In the genomic region with DNA sequence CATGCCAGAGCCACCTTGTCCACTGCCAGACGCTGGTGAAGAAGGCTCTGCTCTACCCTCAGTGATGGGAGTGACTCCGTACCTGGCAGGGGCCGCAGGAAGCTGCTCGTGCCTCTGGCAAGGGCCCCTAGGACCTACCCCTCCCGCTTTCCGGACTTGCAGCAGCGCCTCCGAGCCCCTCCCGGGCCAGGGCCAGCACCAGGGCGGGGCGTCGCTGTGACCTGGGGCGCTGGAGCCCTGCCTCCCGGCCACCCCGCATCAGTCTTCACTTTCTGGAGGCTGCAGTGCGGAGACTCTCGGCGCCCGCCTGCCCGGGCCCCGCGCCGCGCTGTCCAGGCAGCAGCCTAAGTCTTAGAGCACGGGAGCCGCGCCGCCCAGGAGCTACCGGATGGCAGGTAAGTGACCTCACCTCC, we compare ENCODE assay signal across 9 mouse cellular contexts. TPM values are rescaled to one million over a fixed set of nuclear protein-coding genes. Genes with fewer than 3 reads are reported as not detected.
DNase-seq lines count a peak whose midpoint lies in the region; ATAC-seq lines count a peak whose summit lies in the region.
"Had no signal": no experiment of that assay in that cellular context is flagged by ENCODE, and none has a peak within 500 bp of the region (broad histone marks: within the 10 kb centered on the region; RNA-seq: fewer than 3 reads in every experiment).

No protein-coding gene starts in this region.

- DNase-seq in kidney, postnatal 10 days: peak; percentile 26
- no peak for DNase-seq in kidney, postnatal 25 days
- DNase-seq in embryonic facial prominence, embryonic 14.5 days (ENCODE audit: low spot score): no peak
- peak; percentile 34 for DNase-seq in limb, embryonic 11.5 days (ENCODE audit: low spot score)
- no peak for DNase-seq in layer of hippocampus, postnatal 25 days (ENCODE audit: extremely low spot score in 1 of 2, low spot score in 1 of 2)
- DNase-seq in gastrocnemius, adult 8-10 months (ENCODE audit: low spot score in 2 of 2): no peak

- 4% methylated on average over 23 of the region's 29 CpGs for WGBS in embryonic facial prominence, embryonic 14.5 days
- 3% methylated on average over 28 of the region's 29 CpGs for WGBS in limb, embryonic 11.5 days
- 8% methylated on average over 29 of the region's 29 CpGs for WGBS in neural tube, embryonic 15.5 days

- peak overlapping the region; percentile 50 for H3K4me2 ChIP-seq in embryonic facial prominence, embryonic 14.5 days (ENCODE audit: low read depth, low read length)
- peak overlapping the region; percentile 65 for H3K4me2 ChIP-seq in limb, embryonic 11.5 days (ENCODE audit: low read depth, severe bottlenecking)
- H3K4me2 ChIP-seq in neural tube, embryonic 15.5 days: peak overlapping the region; percentile 56

- no peak overlapping the region for H3K9ac ChIP-seq in embryonic facial prominence, embryonic 14.5 days (ENCODE audit: low read depth, low read length)
- peak overlapping the region; percentile 30; the same call in 1 of the 2 replicates for H3K9ac ChIP-seq in limb, embryonic 11.5 days (ENCODE audit: low read length)
- H3K9ac ChIP-seq in neural tube, embryonic 15.5 days (replicated peaks): 0 out of 2 replicates have a peak overlapping the region, but pooled peaks have one; percentile 17

- no peak overlapping the region for H3K27ac ChIP-seq in embryonic facial prominence, embryonic 14.5 days (replicated peaks; ENCODE audit: low read depth, low read length)
- no peak overlapping the region for H3K27ac ChIP-seq in limb, embryonic 11.5 days (replicated peaks; ENCODE audit: low read depth, low read length)
- no peak overlapping the region for H3K27ac ChIP-seq in neural tube, embryonic 15.5 days (replicated peaks)

- peaks cover 5% of the 10 kb centered on the region; the same call in 1 of the 2 replicates for H3K4me1 ChIP-seq in embryonic facial prominence, embryonic 14.5 days (ENCODE audit: control insufficient read depth, insufficient read depth, low read length)
- no peaks in the 10 kb centered on the region for H3K4me1 ChIP-seq in limb, embryonic 11.5 days (ENCODE audit: control insufficient read depth, insufficient read depth, low read length)
- peaks cover 10% of the 10 kb centered on the region for H3K4me1 ChIP-seq in neural tube, embryonic 15.5 days

- peaks cover 26% of the 10 kb centered on the region for H3K27me3 ChIP-seq in embryonic facial prominence, embryonic 14.5 days (replicated peaks; ENCODE audit: control insufficient read depth, insufficient read depth, low read length)
- peaks cover 22% of the 10 kb centered on the region for H3K27me3 ChIP-seq in limb, embryonic 11.5 days (ENCODE audit: control insufficient read depth, insufficient read depth, low read length)
- peaks cover 31% of the 10 kb centered on the region for H3K27me3 ChIP-seq in neural tube, embryonic 15.5 days (replicated peaks)

- no peaks in the 10 kb centered on the region for H3K36me3 ChIP-seq in embryonic facial prominence, embryonic 14.5 days (ENCODE audit: control insufficient read depth, insufficient read depth, low read length)
- no peaks in the 10 kb centered on the region for H3K36me3 ChIP-seq in limb, embryonic 11.5 days (ENCODE audit: control insufficient read depth, insufficient read depth, low read length)
- H3K36me3 ChIP-seq in neural tube, embryonic 15.5 days: no peaks in the 10 kb centered on the region

- no peaks in the 10 kb centered on the region for H3K9me3 ChIP-seq in embryonic facial prominence, embryonic 14.5 days (ENCODE audit: control insufficient read depth, low read length)
- no peaks in the 10 kb centered on the region for H3K9me3 ChIP-seq in limb, embryonic 11.5 days (ENCODE audit: control insufficient read depth, low read length)
- H3K9me3 ChIP-seq in neural tube, embryonic 15.5 days (replicated peaks): no peaks in the 10 kb centered on the region

- H3K4me3 ChIP-seq in embryonic facial prominence, embryonic 14.5 days (ENCODE audit: low read depth, low read length): peak overlapping the region; percentile 27
- peak overlapping the region; percentile 28 for H3K4me3 ChIP-seq in limb, embryonic 11.5 days (ENCODE audit: low read depth, low read length)
- H3K4me3 ChIP-seq in neural tube, embryonic 15.5 days (replicated peaks): peak overlapping the region; percentile 22

- no peak for ATAC-seq in embryonic facial prominence, embryonic 14.5 days (ENCODE audit: low read depth)
- 0 out of 2 replicates have a peak, but pooled peaks have one; percentile 26 for ATAC-seq in limb, embryonic 11.5 days (ENCODE audit: insufficient number of reproducible peaks, low FRiP score, low TSS enrichment, low read depth)
- no peak for ATAC-seq in neural tube, embryonic 15.5 days (ENCODE audit: low FRiP score)
- ATAC-seq in megakaryocyte, adult 5-6 weeks (ENCODE audit: poor library complexity, severe bottlenecking): no peak

RNA-seq across cellular contexts. Expression of gene Syt15, which starts 0.4 kb away (rescaled TPM):
- 0.25 and 0.60 TPM in 2 replicates for polyA plus RNA-seq in embryonic facial prominence, embryonic 14.5 days (2014; fragmentation: Nextera tagmentation; extraction: Ambion mirVana)
- 0.13 and 0.14 TPM in 2 replicates for polyA plus RNA-seq in limb, embryonic 11.5 days (2014; fragmentation: Nextera tagmentation; extraction: Ambion mirVana)
- polyA plus RNA-seq in neural tube, embryonic 15.5 days (2015; fragmentation: Nextera tagmentation; extraction: Ambion mirVana): 0.87 and 1.2 TPM in 2 replicates
- 1 to 10 TPM in 1 of 2 experiments, under 1 TPM in 1; 0.49 to 1.5 TPM for total RNA-seq in layer of hippocampus, postnatal 25 days (2021)
- under 1 TPM; 0.29 to 0.58 (median 0.39) TPM for total RNA-seq in gastrocnemius, adult 8-10 months (2022)
- total RNA-seq in megakaryocyte, adult 5-6 weeks (2015): not detected in 2 replicates
- not detected in 2 replicates for total RNA-seq in megakaryocyte, adult 5-6 weeks (2017)
- total RNA-seq: neutrophil, adult 5-6 weeks had no signal

RNA-seq across cellular contexts. Expression of gene Gprin2, which starts 18.3 kb away (rescaled TPM):
- polyA plus RNA-seq in embryonic facial prominence, embryonic 14.5 days (2014; fragmentation: Nextera tagmentation; extraction: Ambion mirVana): 0.84 and 1.1 TPM in 2 replicates
- polyA plus RNA-seq in limb, embryonic 11.5 days (2014; fragmentation: Nextera tagmentation; extraction: Ambion mirVana): 0.41 and 0.44 TPM in 2 replicates
- 4.3 and 5.3 TPM in 2 replicates for polyA plus RNA-seq in neural tube, embryonic 15.5 days (2015; fragmentation: Nextera tagmentation; extraction: Ambion mirVana)
- 1 to 10 TPM; 1.6 to 2.8 TPM for total RNA-seq in layer of hippocampus, postnatal 25 days (2021)
- under 1 TPM in 2 of 4 experiments, not detected in 2; 0.02 to 0.03 TPM for total RNA-seq in gastrocnemius, adult 8-10 months (2022)
- total RNA-seq in megakaryocyte, adult 5-6 weeks (2015): not detected in 2 replicates
- not detected in 2 replicates for total RNA-seq in megakaryocyte, adult 5-6 weeks (2017)
- total RNA-seq: neutrophil, adult 5-6 weeks had no signal

Comparison
In these comparisons a context has a peak if more than half of its experiments do, and no peak if none do; other contexts are left out.
1. DNase-seq: peak in kidney, postnatal 10 days (single experiment) and limb, embryonic 11.5 days (single experiment); none in kidney, postnatal 25 days (0 of 2), embryonic facial prominence, embryonic 14.5 days (single experiment), layer of hippocampus, postnatal 25 days (0 of 2) and gastrocnemius, adult 8-10 months (0 of 2).
2. Peak in every context shown above with its lines, with median percentiles within 50 percentile points of each other: H3K4me2 ChIP-seq and H3K4me3 ChIP-seq.